Mouse (Mus musculus) mesoderm, embryonic 11.5 days (tissue): ENCODE measurements at regions not wholly inside any gene's neighbourhood (a gene's known extent, or its start where the extent isn't known, plus 50 kb on each side); places are given as distances from the start of the nearest gene placed in this dataset.

Source experiments
- DNase-seq: peaks from one replicate; pipeline ENCODE4 v3.0.0-alpha.2; 2012; ENCODE audit warnings: low read depth, low spot score

GRCm38 (mm10) chr12:112334106-112334855 is 155.0 kb upstream of the A530016L24Rik start:
- no peak for DNase-seq

GRCm38 (mm10) chr12:112335641-112336040 is 153.6 kb upstream of the A530016L24Rik start:
- DNase-seq: no peak

DNA sequence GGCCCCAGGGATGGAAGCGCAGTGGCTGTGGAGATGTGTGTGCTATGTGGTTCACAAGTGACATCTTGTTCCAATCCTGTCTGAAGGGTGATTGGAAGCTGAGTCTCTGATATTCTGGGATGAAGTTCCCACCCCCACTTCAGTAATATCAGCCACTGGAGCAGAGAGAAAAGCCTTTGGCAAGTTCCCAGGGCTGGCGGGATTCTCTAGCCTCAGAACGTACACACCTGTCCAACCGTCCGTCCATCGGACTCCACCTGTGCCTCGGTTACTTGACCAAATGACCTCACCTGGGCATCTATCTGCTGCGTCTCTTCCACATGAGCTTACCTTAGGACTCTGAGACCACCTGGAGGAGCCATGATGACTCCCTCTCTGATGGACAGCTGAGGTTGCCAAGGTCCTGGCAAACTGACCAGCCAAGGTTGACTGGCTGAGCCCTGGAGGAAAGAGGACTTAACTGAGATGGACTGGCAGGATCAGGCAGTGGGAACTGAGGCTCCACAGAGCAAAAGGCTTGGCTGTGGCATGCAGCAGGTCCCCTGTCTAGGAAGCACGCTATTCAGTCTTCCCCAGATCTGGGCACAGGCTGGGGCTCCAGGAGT is 152.5 kb upstream of the A530016L24Rik start:
- DNase-seq: no peak

GRCm38 (mm10) chr12:112337443-112337842 is 151.8 kb upstream of the A530016L24Rik start:
- no peak for DNase-seq

- no peak for DNase-seq
Observed at GRCm38 (mm10) chr12:112338976-112339375, 150.3 kb upstream of the A530016L24Rik start.

- peak; percentile 62 for DNase-seq
Observed at GRCm38 (mm10) chr12:112339481-112340179, 149.6 kb upstream of the A530016L24Rik start.

- no peak for DNase-seq
Observed at GRCm38 (mm10) chr12:112340248-112340647, 149.0 kb upstream of the A530016L24Rik start.

DNA sequence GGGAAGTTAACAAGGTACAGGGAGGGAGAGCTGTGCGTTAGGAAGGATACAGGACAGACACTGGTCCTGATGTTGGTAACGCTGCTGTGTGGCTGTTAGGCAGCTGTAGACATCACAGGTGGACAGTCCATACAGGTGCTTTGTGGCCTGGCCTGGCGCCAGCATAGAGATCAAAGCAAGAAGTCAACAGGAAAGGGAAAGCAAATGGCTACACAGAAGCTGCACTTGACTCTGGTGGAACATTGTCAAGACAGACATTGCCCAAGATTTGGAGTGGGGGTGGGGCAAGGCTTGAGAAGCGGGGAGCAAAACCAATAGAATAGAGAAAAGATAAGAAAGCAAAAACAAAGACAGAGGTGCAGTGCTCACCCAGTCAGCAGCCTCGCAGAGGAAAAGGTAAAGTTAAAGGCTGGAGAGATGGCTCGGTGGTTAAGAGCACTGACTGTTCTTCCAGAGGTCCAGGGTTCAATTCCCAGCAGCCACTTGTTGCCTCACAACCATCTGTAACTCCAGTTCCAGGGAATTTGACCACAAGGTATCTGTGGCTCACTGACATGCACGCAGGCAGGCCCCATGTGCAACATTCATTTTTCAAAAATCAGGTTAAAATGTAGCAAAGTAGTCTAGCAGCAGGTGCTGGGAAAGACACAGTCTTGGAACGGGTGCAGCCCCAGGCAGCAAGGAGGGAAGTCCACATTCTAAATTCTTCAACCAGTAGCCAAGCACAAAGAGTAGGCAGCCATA is 147.3 kb upstream of the A530016L24Rik start:
- no peak for DNase-seq

DNA sequence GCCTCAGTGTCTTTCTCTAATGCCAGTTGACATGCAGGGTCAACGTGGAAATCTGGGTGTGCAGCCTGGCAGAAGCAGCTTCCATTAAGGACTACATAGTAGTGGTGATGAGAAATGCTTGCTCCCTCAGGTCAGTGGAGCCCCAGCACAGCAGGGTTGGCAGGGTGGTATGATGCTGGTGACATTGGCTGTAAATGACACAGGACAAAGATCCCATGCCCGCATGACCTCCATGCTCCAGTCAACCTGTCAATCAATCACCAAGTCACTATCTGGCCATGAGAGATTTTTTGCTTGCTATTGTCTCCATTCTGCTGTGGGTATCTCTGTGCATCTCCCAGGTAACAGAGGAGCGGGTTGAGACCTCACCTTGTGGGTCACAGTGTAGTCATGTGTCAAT is 146.2 kb upstream of the A530016L24Rik start:
- DNase-seq: no peak

- no peak for DNase-seq
Observed at GRCm38 (mm10) chr12:112344285-112344684, 145.0 kb upstream of the A530016L24Rik start.

- no peak for DNase-seq
Observed at GRCm38 (mm10) chr12:112345797-112346196, 143.5 kb upstream of the A530016L24Rik start.

DNA sequence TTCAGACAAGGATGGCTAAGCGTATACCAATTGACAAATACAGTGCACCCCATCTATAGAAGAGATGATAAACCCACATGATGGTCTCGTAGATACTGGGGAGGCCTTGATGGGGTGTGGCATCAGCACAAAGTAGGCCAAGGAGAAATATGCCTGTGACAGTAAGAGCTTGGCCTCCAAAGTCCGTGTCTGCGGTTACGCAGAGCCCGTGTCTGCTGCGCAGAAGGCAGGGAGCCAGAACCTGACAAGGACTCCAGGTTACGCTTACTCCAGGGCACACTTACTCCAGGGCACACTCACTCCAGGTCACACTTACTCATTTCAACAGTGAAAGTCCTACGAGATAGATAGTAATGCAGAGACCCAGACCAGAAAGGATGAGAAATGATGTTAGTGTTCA is 141.1 kb upstream of the A530016L24Rik start:
- no peak for DNase-seq

DNA sequence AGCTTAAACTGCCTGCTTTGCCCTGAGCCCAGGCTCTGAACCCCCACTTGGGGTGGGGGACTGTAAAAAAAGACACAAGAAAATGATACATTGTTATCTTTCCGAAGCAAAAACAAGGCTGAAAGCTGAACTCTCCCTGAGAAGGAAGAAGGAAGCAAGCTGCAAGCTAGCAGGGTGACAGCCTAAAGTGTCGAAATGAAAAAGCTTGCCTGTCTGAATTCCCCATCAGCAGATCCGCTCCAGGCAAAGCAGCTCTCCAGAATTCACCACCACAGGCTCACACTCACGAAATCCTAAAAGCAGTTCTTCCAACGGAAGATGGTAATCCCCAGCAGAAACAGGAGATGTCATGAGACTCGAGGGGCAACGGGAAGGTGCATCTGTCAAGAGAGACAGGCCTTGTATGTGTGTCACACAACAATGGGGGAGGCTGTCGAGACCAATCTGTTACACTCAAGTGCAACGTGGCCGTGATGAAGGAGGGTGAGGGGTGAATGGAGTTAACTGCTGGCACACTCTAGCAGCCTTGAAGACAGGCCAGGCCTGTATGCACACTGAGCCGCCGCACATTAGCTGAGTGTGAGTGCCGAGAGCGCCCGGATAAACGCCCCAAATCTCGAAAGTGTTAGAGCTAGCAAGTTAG is 139.5 kb upstream of the A530016L24Rik start:
- DNase-seq: no peak

GRCm38 (mm10) chr12:112350733-112351132 is 138.5 kb upstream of the A530016L24Rik start:
- DNase-seq: no peak

DNA sequence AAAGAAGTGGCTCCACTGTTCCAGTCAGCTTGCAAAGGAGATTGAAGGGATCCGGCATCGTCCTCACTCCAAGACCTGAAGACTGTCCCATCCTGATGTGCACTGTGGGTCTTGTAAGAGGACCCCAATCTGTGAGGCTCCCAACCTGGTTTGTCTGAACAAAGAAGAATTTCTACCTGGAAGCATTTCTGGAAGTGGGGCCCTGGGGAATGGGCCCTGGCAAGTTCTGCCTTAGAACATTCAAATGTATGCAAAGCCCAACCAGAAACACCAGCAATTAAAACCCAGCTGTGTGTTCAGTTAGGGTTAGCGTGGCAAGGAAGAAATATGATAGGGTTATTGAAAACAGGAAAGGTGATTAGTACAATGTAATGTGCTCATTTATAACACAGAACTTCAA is 125.9 kb upstream of the A530016L24Rik start:
- no peak for DNase-seq

- no peak for DNase-seq
Observed at GRCm38 (mm10) chr12:112367221-112367620, 122.0 kb upstream of the A530016L24Rik start.

- no peak for DNase-seq
Observed at GRCm38 (mm10) chr12:112368112-112368511, 121.1 kb upstream of the A530016L24Rik start.

DNA sequence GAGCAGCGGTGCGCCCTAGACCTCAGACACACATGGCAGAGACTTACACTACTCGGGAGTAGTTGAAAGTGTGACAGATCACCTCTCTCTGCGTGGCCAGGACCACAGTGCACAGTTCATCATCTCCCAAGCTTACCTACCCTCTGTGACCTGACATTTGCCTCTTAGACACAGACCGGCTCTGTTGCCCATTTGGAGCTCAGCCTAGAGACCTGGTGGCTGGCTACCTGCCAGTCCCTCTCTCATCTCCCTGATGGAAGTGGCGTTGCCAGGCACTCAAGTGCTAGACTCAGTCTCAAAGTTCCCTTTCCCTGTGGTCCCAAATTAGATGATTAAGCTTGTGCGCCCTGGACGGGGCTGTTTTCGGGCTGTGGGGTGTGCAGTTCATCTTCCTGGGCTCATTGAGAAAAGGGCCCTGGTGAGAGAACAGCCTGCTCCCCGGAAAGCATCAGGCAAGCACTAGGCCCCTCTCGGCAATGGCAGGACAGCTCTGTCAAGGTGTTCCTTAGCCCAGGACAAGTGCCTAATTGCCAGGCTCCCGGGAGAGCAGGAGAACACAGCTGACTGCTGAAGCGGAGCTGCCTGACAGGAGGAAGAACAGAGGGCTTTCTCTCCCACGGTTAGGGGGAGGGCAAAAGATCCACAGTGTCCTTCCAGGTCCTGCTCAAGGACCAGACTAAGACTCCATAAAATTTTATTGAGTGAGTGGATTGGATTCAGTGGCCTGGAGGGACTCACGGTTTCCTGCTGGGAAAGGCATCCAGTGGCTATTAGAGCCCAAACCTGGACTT is 119.5 kb upstream of the A530016L24Rik start:
- DNase-seq: no peak

- no peak for DNase-seq
Observed at GRCm38 (mm10) chr12:112372234-112373050, 116.8 kb upstream of the A530016L24Rik start.

DNA sequence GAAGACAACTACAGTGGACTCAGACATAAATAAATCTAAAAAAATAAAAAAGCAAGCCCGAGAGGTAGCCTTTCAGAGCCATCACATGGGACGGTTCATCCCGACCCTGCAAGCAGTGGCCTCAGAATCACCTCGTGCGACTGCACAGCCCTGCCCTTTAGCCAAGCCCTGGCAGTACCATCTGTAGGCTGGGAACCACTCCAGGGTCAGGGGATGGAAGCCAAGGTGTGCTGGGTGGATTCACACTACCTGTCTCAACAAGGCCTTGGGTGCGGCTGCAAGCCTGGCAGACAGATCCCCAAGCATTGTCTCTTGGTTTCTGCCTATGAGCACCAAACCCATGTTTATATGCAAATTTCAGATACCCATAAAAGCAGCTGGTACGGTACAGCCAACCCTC is 115.3 kb upstream of the A530016L24Rik start:
- no peak for DNase-seq
